Mouse (Mus musculus) cerebellum, adult 2 months (tissue): ENCODE data around the gene Il17re.

Experiments
- CTCF ChIP-seq: fragments of 200-500 bp; IDR thresholded peaks from 2 replicates; pipeline ENCODE4 v1.5.1; 2011; ENCODE audit warnings: low read depth, mild to moderate bottlenecking, control low read depth, low read length, moderate library complexity, borderline replicate concordance; ENCODE audit not compliant: insufficient read depth
- POLR2A ChIP-seq: fragments of 200-500 bp; IDR thresholded peaks from 2 replicates; pipeline ENCODE4 v1.6.1; 2011; ENCODE audit warnings: low read length, control low read depth, borderline replicate concordance; ENCODE audit not compliant: insufficient read depth

DNA sequence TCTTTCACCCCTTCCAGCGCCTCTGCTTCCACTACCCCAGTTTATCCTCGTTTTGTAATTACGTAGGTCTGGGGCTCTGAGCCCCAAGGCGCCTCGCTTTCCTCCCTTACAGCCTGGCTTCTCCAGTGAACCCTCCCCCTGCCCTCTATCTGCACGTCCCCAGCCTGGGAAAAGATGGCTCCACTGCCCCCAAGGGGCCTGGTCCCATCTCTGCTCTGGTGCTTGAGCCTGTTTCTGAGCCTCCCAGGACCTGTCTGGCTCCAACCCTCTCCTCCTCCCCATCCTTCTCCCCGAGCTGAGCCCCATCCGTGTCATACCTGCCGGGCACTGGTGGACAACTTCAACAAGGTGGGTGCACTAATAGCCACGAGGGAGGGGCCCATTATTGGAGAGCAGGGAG lies 25.4 kb downstream of the Il17re start:
- no peak for TF ChIP-seq POLR2A
- TF ChIP-seq CTCF = no peak
